Mouse (Mus musculus) testis, adult 2 months (tissue): ENCODE measurements around the gene Rufy3.

Experiments used
- CTCF ChIP-seq: fragments of 200-500 bp; IDR thresholded peaks from 2 replicates; pipeline ENCODE4 v1.5.1; 2012; ENCODE audit warnings: low read depth, mild to moderate bottlenecking, inconsistent platforms, low read length, moderate library complexity; ENCODE audit not compliant: control insufficient read depth, insufficient read depth, insufficient replicate concordance
- POLR2A ChIP-seq: fragments of 200-500 bp; IDR thresholded peaks from 2 replicates; pipeline ENCODE4 v1.6.1; 2012; ENCODE audit warnings: low read depth, mild to moderate bottlenecking, inconsistent platforms, low read length, moderate library complexity; ENCODE audit not compliant: control insufficient read depth

DNA sequence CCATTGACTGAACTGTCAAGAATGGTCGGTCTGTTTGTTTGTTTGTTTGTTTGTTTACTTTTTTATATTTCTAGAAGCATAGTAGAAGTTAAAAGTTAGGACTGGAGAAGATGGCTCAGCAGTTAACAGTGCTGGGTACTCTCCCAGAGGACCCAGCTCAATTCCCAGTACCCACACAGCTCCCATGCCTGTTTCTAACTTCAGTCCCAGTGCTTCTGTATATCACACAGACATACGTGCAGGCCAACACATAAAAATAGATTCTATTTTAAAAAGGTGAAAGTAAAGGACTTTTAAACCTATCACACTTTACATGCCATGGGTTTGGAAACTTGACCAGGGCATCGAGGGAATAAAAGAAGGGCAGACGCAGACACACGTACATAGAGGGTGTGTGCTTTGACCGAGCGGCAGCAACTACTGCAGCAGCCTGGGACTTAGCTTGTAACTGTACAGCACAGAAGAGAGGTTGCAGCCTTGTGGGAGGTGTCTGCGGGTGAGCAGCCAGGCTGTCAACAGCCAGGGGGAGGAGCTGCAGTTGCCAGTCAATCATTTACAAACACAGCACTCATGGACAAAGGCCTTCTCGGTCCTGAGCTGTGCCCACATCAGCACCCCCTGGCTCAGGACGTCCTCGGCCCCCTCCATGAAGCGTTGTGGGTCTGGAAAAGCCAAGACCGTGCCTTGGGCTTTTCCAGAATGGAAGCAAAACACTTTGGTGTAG is 22.5 kb downstream of the Rufy3 start:
- peak; percentile 46; the same call in 1 of the 2 replicates for TF ChIP-seq POLR2A
- TF ChIP-seq CTCF: no peak
